Mouse (Mus musculus): ENCODE measurements around the gene Shisal2a. TPM values are rescaled to one million over a fixed set of nuclear protein-coding genes. Genes with fewer than 3 reads are reported as not detected.
"Not testable (repeated sequence)": the region's sequence is repeated elsewhere in the genome, so short reads cannot be mapped to it uniquely, and the experiment has no call there.

Gene Shisal2a
- polyA plus RNA-seq, 1 experiment from 2014 or later, result 7.7 TPM

DNA sequence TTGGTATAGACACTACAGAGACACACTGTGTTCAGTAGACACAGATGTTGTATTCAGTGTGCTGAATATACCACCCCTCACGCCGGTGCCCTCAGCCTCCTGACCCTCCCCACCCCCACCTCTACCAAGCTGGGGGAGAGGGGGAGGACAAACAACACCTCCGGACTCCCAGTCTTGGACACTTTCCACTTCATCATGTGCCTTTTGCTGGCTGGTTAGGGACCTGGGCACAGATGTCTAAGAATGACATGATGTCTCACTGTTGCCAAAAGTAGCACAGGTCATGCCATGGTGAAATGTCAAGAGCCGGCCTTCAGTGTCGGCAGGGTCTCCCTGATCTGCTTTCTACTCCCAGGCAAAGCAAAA lies 19.1 kb downstream of the Shisal2a start:
- 15% methylated on average over 5 of the region's 5 CpGs for WGBS
- no peak for ATAC-seq (ENCODE audit: low read depth)
- no peaks in the 10 kb centered on the region for H3K9me3 ChIP-seq (ENCODE audit: control insufficient read depth, low read length)
- no peak overlapping the region for H3K4me3 ChIP-seq (ENCODE audit: low read depth, low read length)
- no peak overlapping the region for H3K27ac ChIP-seq (ENCODE audit: low read depth, low read length)
- H3K27me3 ChIP-seq (ENCODE audit: control insufficient read depth, insufficient read depth, low read length), result no peaks in the 10 kb centered on the region
- no peak overlapping the region for H3K4me2 ChIP-seq (ENCODE audit: low read depth, low read length)
- no peaks in the 10 kb centered on the region for H3K36me3 ChIP-seq (ENCODE audit: control insufficient read depth, insufficient read depth, low read length)
- H3K9ac ChIP-seq (replicated peaks; ENCODE audit: low read depth, low read length), result no peak overlapping the region
- H3K4me1 ChIP-seq (ENCODE audit: control insufficient read depth, insufficient read depth, low read length), result peaks cover 27% of the 10 kb centered on the region

- Histone ChIP-seq H3K9me3 (ENCODE audit: control insufficient read depth, low read length) (no peaks in the 10 kb centered on the region), H3K4me2 (ENCODE audit: low read depth, low read length) (no peak overlapping the region; the same call in 1 of the 2 replicates), H3K4me3 (ENCODE audit: low read depth, low read length) (no peak overlapping the region), H3K4me1 (ENCODE audit: control insufficient read depth, insufficient read depth, low read length) (peaks cover 33% of the 10 kb centered on the region), H3K36me3 (ENCODE audit: control insufficient read depth, insufficient read depth, low read length) (no peaks in the 10 kb centered on the region), H3K27ac (ENCODE audit: low read depth, low read length) (no peak overlapping the region), H3K27me3 (ENCODE audit: control insufficient read depth, insufficient read depth, low read length) (no peaks in the 10 kb centered on the region), H3K9ac (replicated peaks; ENCODE audit: low read depth, low read length) (no peak overlapping the region)
- WGBS, result 20% methylated on average over 7 of the region's 7 CpGs
- no peak for ATAC-seq (ENCODE audit: low read depth)
These were observed 19.6 kb downstream of the Shisal2a start for GRCm38 (mm10) chr4:108363355-108364110.

- H3K27ac ChIP-seq (ENCODE audit: low read depth, low read length), result peak overlapping the region; percentile 60; the same call in 1 of the 2 replicates
- no peaks in the 10 kb centered on the region for H3K36me3 ChIP-seq (ENCODE audit: control insufficient read depth, insufficient read depth, low read length)
- H3K27me3 ChIP-seq (ENCODE audit: control insufficient read depth, insufficient read depth, low read length), result no peaks in the 10 kb centered on the region
- no peak overlapping the region; the same call in 1 of the 2 replicates for H3K4me2 ChIP-seq (ENCODE audit: low read depth, low read length)
- H3K9me3 ChIP-seq (ENCODE audit: control insufficient read depth, low read length), result no peaks in the 10 kb centered on the region
- no peak overlapping the region for H3K9ac ChIP-seq (replicated peaks; ENCODE audit: low read depth, low read length)
- WGBS, result 4% methylated on average over 18 of the region's 18 CpGs
- no peak overlapping the region for H3K4me3 ChIP-seq (ENCODE audit: low read depth, low read length)
- ATAC-seq (ENCODE audit: low read depth), result peak; percentile 35; the same call in 1 of the 2 replicates
- H3K4me1 ChIP-seq (ENCODE audit: control insufficient read depth, insufficient read depth, low read length), result peaks cover 33% of the 10 kb centered on the region
These were observed 20.6 kb downstream of the Shisal2a start for GRCm38 (mm10) chr4:108362321-108363261.

DNA sequence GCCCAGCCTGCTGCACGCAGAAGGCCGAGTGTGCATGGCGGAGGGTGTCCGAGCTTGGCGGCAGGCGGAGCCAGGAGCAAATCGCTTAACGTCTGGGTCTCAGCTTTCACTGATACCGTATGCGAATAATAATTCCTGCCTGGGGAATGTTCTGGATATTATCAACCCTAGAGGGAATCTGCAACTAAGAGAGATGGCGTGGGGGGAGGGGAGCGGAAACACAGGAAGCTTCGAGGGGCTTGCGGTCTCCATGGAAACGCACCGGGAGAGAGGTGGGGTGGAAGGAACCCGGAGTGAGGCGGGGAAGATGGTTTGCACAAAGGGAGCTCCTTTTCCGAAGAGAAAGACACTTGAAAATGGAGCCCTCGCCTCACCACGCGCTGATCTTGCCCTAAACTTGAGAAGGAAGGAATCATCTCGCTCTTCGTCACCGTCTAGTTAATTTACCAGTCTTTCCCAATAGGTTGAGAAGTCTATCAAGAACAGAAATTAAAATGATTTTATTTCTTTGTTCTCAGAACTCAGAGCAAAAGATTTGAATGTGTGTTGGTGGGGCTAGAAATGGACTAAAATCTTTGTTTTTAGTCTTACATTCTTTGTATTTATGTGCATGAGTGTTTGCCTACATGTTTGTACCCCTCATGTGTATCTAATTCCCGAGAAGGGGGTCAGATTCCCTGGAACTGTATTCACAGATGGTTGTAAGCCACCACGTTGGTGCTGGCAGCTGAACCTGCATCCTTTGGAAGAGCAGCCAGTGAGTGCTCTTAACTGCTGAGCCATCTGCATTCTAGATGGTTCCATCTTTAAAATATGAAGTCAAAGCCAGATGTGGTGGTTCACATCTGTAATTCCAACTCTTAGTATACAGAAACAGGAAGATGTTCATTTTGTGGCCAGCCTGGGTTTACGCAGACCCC lies 22.8 kb downstream of the Shisal2a start:
- peak overlapping the region; percentile 39; the same call in 1 of the 2 replicates for H3K9ac ChIP-seq (replicated peaks; ENCODE audit: low read depth, low read length)
- peaks cover 33% of the 10 kb centered on the region for H3K4me1 ChIP-seq (ENCODE audit: control insufficient read depth, insufficient read depth, low read length)

GRCm38 (mm10) chr4:108358498-108358897 lies 24.7 kb downstream of the Shisal2a start:
- Histone ChIP-seq H3K9me3 (ENCODE audit: control insufficient read depth, low read length) (no peaks in the 10 kb centered on the region), H3K4me1 (ENCODE audit: control insufficient read depth, insufficient read depth, low read length) (peaks cover 30% of the 10 kb centered on the region), H3K27me3 (ENCODE audit: control insufficient read depth, insufficient read depth, low read length) (no peaks in the 10 kb centered on the region), H3K9ac (replicated peaks; ENCODE audit: low read depth, low read length) (no peak overlapping the region), H3K36me3 (ENCODE audit: control insufficient read depth, insufficient read depth, low read length) (no peaks in the 10 kb centered on the region), H3K27ac (ENCODE audit: low read depth, low read length) (peak overlapping the region; percentile 90; the same call in 1 of the 2 replicates), H3K4me3 (ENCODE audit: low read depth, low read length) (no peak overlapping the region), H3K4me2 (ENCODE audit: low read depth, low read length) (no peak overlapping the region)
- 12% methylated on average over 4 of the region's 4 CpGs for WGBS
- no peak for ATAC-seq (ENCODE audit: low read depth)

More for the DNA sequence above, 22.8 kb downstream of the Shisal2a start:
- Histone ChIP-seq H3K27ac (ENCODE audit: low read depth, low read length) (peak overlapping the region; percentile 90), H3K36me3 (ENCODE audit: control insufficient read depth, insufficient read depth, low read length) (no peaks in the 10 kb centered on the region), H3K4me3 (ENCODE audit: low read depth, low read length) (no peak overlapping the region), H3K27me3 (ENCODE audit: control insufficient read depth, insufficient read depth, low read length) (no peaks in the 10 kb centered on the region), H3K9me3 (ENCODE audit: control insufficient read depth, low read length) (no peaks in the 10 kb centered on the region), H3K4me2 (ENCODE audit: low read depth, low read length) (peak overlapping the region; percentile 40)
- WGBS, result 5% methylated on average over 28 of the region's 28 CpGs
- peak; percentile 87 for ATAC-seq (ENCODE audit: low read depth)

DNA sequence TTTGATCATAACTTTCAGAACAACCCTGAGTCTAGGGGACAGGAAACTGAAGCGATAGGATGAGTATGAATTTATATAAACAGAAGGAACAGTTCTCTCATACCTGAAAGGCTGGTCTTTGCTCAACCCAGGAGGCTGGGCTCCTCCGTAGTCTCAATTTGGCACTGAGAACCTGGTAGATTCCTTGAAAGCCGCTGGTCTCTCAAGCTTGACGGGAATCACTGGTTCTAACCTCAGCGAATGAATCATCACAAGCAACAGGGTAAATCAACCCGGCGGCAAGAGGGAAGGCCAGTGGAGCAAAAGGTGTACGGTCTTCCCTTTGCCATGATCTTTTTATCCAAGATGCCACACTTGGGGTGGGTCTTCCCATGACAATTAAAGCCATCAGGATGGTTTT lies 25.7 kb downstream of the Shisal2a start:
- no peak for ATAC-seq (ENCODE audit: low read depth)

GRCm38 (mm10) chr4:108353591-108353990 lies 29.6 kb downstream of the Shisal2a start:
- H3K4me2 ChIP-seq (ENCODE audit: low read depth, low read length); H3K27ac ChIP-seq (ENCODE audit: low read depth, low read length); ATAC-seq (ENCODE audit: low read depth); H3K4me3 ChIP-seq (ENCODE audit: low read depth, low read length); H3K9ac ChIP-seq (replicated peaks; ENCODE audit: low read depth, low read length); H3K4me1 ChIP-seq (ENCODE audit: control insufficient read depth, insufficient read depth, low read length); H3K36me3 ChIP-seq (ENCODE audit: control insufficient read depth, insufficient read depth, low read length); H3K9me3 ChIP-seq (ENCODE audit: control insufficient read depth, low read length); H3K27me3 ChIP-seq (ENCODE audit: control insufficient read depth, insufficient read depth, low read length): not testable (repeated sequence)

More for the DNA sequence above, 25.7 kb downstream of the Shisal2a start:
- Histone ChIP-seq H3K4me3 (ENCODE audit: low read depth, low read length) (no peak overlapping the region), H3K9me3 (ENCODE audit: control insufficient read depth, low read length) (no peaks in the 10 kb centered on the region), H3K27ac (ENCODE audit: low read depth, low read length) (no peak overlapping the region), H3K4me2 (ENCODE audit: low read depth, low read length) (no peak overlapping the region), H3K36me3 (ENCODE audit: control insufficient read depth, insufficient read depth, low read length) (no peaks in the 10 kb centered on the region), H3K27me3 (ENCODE audit: control insufficient read depth, insufficient read depth, low read length) (no peaks in the 10 kb centered on the region), H3K4me1 (ENCODE audit: control insufficient read depth, insufficient read depth, low read length) (peaks cover 23% of the 10 kb centered on the region; the same call in 1 of the 2 replicates), H3K9ac (replicated peaks; ENCODE audit: low read depth, low read length) (no peak overlapping the region)
- WGBS, result 93% methylated on average over 8 of the region's 8 CpGs

GRCm38 (mm10) chr4:108350819-108351218 lies 32.3 kb downstream of the Shisal2a start:
- no peak overlapping the region for H3K4me2 ChIP-seq (ENCODE audit: low read depth, low read length)
- H3K9ac ChIP-seq (replicated peaks; ENCODE audit: low read depth, low read length), result no peak overlapping the region

More at GRCm38 (mm10) chr4:108350819-108351218, 32.3 kb downstream of the Shisal2a start:
- H3K4me3 ChIP-seq (ENCODE audit: low read depth, low read length), result no peak overlapping the region
- no peak overlapping the region for H3K27ac ChIP-seq (ENCODE audit: low read depth, low read length)
- H3K36me3 ChIP-seq (ENCODE audit: control insufficient read depth, insufficient read depth, low read length), result no peaks in the 10 kb centered on the region
- peaks cover 4% of the 10 kb centered on the region; the same call in 1 of the 2 replicates for H3K4me1 ChIP-seq (ENCODE audit: control insufficient read depth, insufficient read depth, low read length)
- ATAC-seq (ENCODE audit: low read depth), result peak; percentile 65; the same call in 1 of the 2 replicates
- H3K9me3 ChIP-seq (ENCODE audit: control insufficient read depth, low read length), result no peaks in the 10 kb centered on the region
- 9% methylated on average over 8 of the region's 8 CpGs for WGBS
- H3K27me3 ChIP-seq (ENCODE audit: control insufficient read depth, insufficient read depth, low read length), result no peaks in the 10 kb centered on the region

All from neural tube, embryonic 14.5 days (tissue).